ENCODE assay signal across 8 mouse cellular contexts in the genomic region with DNA sequence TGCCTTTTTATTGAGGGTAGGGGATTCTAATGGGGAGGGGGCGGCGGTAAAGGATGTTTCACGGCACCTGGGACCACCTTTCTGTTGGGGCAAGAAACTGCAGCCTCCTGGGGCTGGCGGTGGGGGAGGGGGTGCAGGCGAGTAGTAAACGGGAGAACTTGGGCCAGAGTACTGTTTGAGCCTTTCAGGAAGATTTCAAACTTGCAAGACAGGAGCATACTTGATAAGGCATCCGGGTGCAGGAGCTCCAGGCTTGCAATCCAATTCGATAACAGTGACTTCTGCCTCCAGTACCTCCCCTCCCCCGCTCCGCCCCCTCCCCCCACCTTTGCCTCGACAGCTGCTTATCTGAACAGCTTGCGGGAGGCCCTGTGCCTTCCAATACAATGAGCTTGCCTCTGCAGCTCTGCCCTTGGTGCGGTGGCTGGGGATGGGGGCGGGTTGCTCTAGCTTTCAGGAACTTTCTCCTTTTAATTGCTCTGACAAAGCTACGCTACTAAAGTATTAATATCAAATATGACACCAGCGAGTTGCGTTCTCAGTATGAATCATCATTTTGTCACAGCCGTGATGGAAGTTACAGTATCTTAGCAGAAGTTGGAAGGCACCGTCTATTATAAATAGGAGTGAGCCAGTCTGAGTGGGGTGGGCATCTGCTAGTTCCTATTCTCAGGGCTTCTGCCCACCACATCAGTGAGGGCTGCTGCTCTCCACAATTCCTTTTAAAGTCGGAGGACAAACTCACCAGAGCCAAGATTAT. TPM values are rescaled to one million over a fixed set of nuclear protein-coding genes. Genes with fewer than 3 reads are reported as not detected.
DNase-seq lines count a peak whose midpoint lies in the region; ATAC-seq and TF ChIP-seq lines count a peak whose summit lies in the region.

No protein-coding gene starts in this region.

- 0 out of 2 replicates have a peak, but pooled peaks have one; percentile 22 for ATAC-seq in embryonic facial prominence, embryonic 12.5 days (ENCODE audit: insufficient number of reproducible peaks, insufficient read depth, low FRiP score, low TSS enrichment)
- peak; percentile 5; the same call in 1 of the 2 replicates for ATAC-seq in heart, embryonic 14.5 days (ENCODE audit: insufficient number of reproducible peaks, insufficient read depth, low FRiP score, low read depth)
- peak; percentile 79 for ATAC-seq in liver, embryonic 15.5 days (ENCODE audit: insufficient read depth)
- ATAC-seq in neural tube, embryonic 13.5 days (ENCODE audit: low read depth), result no peak

- H3K4me1 ChIP-seq in embryonic facial prominence, embryonic 12.5 days, result peaks cover 59% of the 10 kb centered on the region
- peaks cover 30 to 36% of the 10 kb centered on the region in 2 experiments for H3K4me1 ChIP-seq in heart, embryonic 14.5 days (ENCODE audit: control insufficient read depth in 2 of 2, insufficient read depth in 2 of 2, low read length in 2 of 2)
- H3K4me1 ChIP-seq in liver, embryonic 15.5 days (replicated peaks), result peaks cover 72% of the 10 kb centered on the region
- H3K4me1 ChIP-seq in neural tube, embryonic 13.5 days (replicated peaks), result peaks cover 53% of the 10 kb centered on the region
- peaks cover 31% of the 10 kb centered on the region for H3K4me1 ChIP-seq in thymus, adult 2 months (replicated peaks; ENCODE audit: control insufficient read depth, insufficient read depth, low read length)

- H3K9me3 ChIP-seq in embryonic facial prominence, embryonic 12.5 days, result no peaks in the 10 kb centered on the region
- H3K9me3 ChIP-seq in heart, embryonic 14.5 days (ENCODE audit: control insufficient read depth, low read length), result no peaks in the 10 kb centered on the region
- no peaks in the 10 kb centered on the region for H3K9me3 ChIP-seq in liver, embryonic 15.5 days (replicated peaks)
- H3K9me3 ChIP-seq in neural tube, embryonic 13.5 days, result no peaks in the 10 kb centered on the region

- H3K36me3 ChIP-seq in embryonic facial prominence, embryonic 12.5 days, result no peaks in the 10 kb centered on the region
- no peaks in the 10 kb centered on the region; the same call in 1 of the 2 replicates for H3K36me3 ChIP-seq in heart, embryonic 14.5 days (ENCODE audit: control insufficient read depth, insufficient read depth, low read length)
- no peaks in the 10 kb centered on the region for H3K36me3 ChIP-seq in liver, embryonic 15.5 days (replicated peaks)
- no peaks in the 10 kb centered on the region for H3K36me3 ChIP-seq in neural tube, embryonic 13.5 days
- no peaks in the 10 kb centered on the region for H3K36me3 ChIP-seq in thymus, adult 2 months (ENCODE audit: control insufficient read depth, insufficient read depth, low read length)

- H3K4me3 ChIP-seq in embryonic facial prominence, embryonic 12.5 days, result peak overlapping the region; percentile 60
- peak overlapping the region; percentile 77 to 90 for H3K4me3 ChIP-seq in heart, embryonic 14.5 days (ENCODE audit: control insufficient read depth in 1 of 2, insufficient read depth in 1 of 2, low read depth in 1 of 2, low read length in 2 of 2)
- peak overlapping the region; percentile 76 for H3K4me3 ChIP-seq in liver, embryonic 15.5 days (replicated peaks)
- peak overlapping the region; percentile 69 for H3K4me3 ChIP-seq in neural tube, embryonic 13.5 days
- peak overlapping the region; percentile 48 for H3K4me3 ChIP-seq in thymus, adult 2 months (ENCODE audit: control insufficient read depth, insufficient read depth, low read length)

- TF ChIP-seq POLR2A in thymus, adult 2 months (IDR thresholded peaks at IDR 0.05; ENCODE audit: control insufficient read depth, extremely low read depth, insufficient read depth, low read length, poor library complexity), result no peak

- WGBS in embryonic facial prominence, embryonic 12.5 days, result 2% methylated on average over 20 of the region's 20 CpGs
- under 1% methylated on average over 18 of the region's 20 CpGs for WGBS in heart, embryonic 14.5 days
- WGBS in liver, embryonic 15.5 days (ENCODE audit: insufficient replicate concordance), result under 1% methylated on average over 20 of the region's 20 CpGs
- 1% methylated on average over 20 of the region's 20 CpGs for WGBS in neural tube, embryonic 13.5 days
- WGBS in thymus, adult 2 months, result 1% methylated on average over 20 of the region's 20 CpGs

- peak overlapping the region; percentile 71 for H3K27ac ChIP-seq in embryonic facial prominence, embryonic 12.5 days
- peak overlapping the region; percentile 90 to 97 for H3K27ac ChIP-seq in heart, embryonic 14.5 days (replicated peaks in 1 of 2; ENCODE audit: control insufficient read depth in 1 of 2, insufficient read depth in 1 of 2, low read depth in 2 of 2, low read length in 2 of 2)
- peak overlapping the region; percentile 93 for H3K27ac ChIP-seq in liver, embryonic 15.5 days (replicated peaks)
- peak overlapping the region; percentile 89 for H3K27ac ChIP-seq in neural tube, embryonic 13.5 days (replicated peaks)
- no peak overlapping the region for H3K27ac ChIP-seq in thymus, adult 2 months (ENCODE audit: control insufficient read depth, insufficient read depth, low read length)

- peak; percentile 25 for DNase-seq in urinary bladder, adult 2 months (ENCODE audit: low spot score)
- DNase-seq in urinary bladder, postnatal 4 days (ENCODE audit: low spot score in 2 of 2), result no peak
- DNase-seq in kidney, postnatal 4 days, result peak; percentile 55 to 68
- DNase-seq in thymus, adult 2 months, result peak; percentile 41

- peaks cover 2% of the 10 kb centered on the region; the same call in 1 of the 2 replicates for H3K27me3 ChIP-seq in embryonic facial prominence, embryonic 12.5 days
- no peaks in the 10 kb centered on the region for H3K27me3 ChIP-seq in heart, embryonic 14.5 days (ENCODE audit: control insufficient read depth, insufficient read depth, low read length)
- no peaks in the 10 kb centered on the region for H3K27me3 ChIP-seq in liver, embryonic 15.5 days
- peaks cover 31% of the 10 kb centered on the region for H3K27me3 ChIP-seq in neural tube, embryonic 13.5 days
- no peaks in the 10 kb centered on the region for H3K27me3 ChIP-seq in thymus, adult 2 months (ENCODE audit: control insufficient read depth, insufficient read depth, low read length)

- TF ChIP-seq CTCF in thymus, adult 2 months (IDR thresholded peaks at IDR 0.05; ENCODE audit: borderline replicate concordance, control insufficient read depth, extremely low read depth, insufficient read depth, low read length, poor library complexity), result no peak

- peak overlapping the region; percentile 69 for H3K9ac ChIP-seq in embryonic facial prominence, embryonic 12.5 days
- peak overlapping the region; percentile 96 for H3K9ac ChIP-seq in heart, embryonic 14.5 days (ENCODE audit: low read length)
- peak overlapping the region; percentile 87 for H3K9ac ChIP-seq in liver, embryonic 15.5 days
- H3K9ac ChIP-seq in neural tube, embryonic 13.5 days, result peak overlapping the region; percentile 81

- H3K4me2 ChIP-seq in embryonic facial prominence, embryonic 12.5 days (replicated peaks), result peak overlapping the region; percentile 97
- peak overlapping the region; percentile 90 for H3K4me2 ChIP-seq in heart, embryonic 14.5 days (ENCODE audit: low read length)
- peak overlapping the region; percentile 98 for H3K4me2 ChIP-seq in liver, embryonic 15.5 days
- peak overlapping the region; percentile 86 for H3K4me2 ChIP-seq in neural tube, embryonic 13.5 days

RNA-seq across cellular contexts. Expression of gene Gadd45g, which starts 2.2 kb away (rescaled TPM):
- 68.6 and 122 TPM in 2 replicates for polyA plus RNA-seq in urinary bladder, adult 2 months (2012; rRNA removed)
- 60.3 TPM in 2 replicates for polyA plus RNA-seq in embryonic facial prominence, embryonic 12.5 days (2016; fragmentation: Nextera tagmentation; extraction: Ambion mirVana)
- polyA plus RNA-seq in heart, embryonic 14.5 days (2014; fragmentation: Nextera tagmentation; extraction: Ambion mirVana), result 41.4 and 41.6 TPM in 2 replicates
- 13.3 and 14.0 TPM in 2 replicates for polyA plus RNA-seq in liver, embryonic 15.5 days (2015; fragmentation: Nextera tagmentation; extraction: Ambion mirVana)
- polyA plus RNA-seq in neural tube, embryonic 13.5 days (2015; fragmentation: Nextera tagmentation; extraction: Ambion mirVana), result 96.7 and 118 TPM in 2 replicates
- 15.0 and 16.2 TPM in 2 replicates for polyA plus RNA-seq in thymus, adult 2 months (2012; rRNA removed)

RNA-seq across cellular contexts. Expression of gene Sema4d, which starts 55.1 kb away (rescaled TPM):
- 6.1 and 8.1 TPM in 2 replicates for polyA plus RNA-seq in urinary bladder, adult 2 months (2012; rRNA removed)
- polyA plus RNA-seq in embryonic facial prominence, embryonic 12.5 days (2016; fragmentation: Nextera tagmentation; extraction: Ambion mirVana), result 6.8 and 7.1 TPM in 2 replicates
- polyA plus RNA-seq in heart, embryonic 14.5 days (2014; fragmentation: Nextera tagmentation; extraction: Ambion mirVana), result 17.4 and 21.1 TPM in 2 replicates
- polyA plus RNA-seq in liver, embryonic 15.5 days (2015; fragmentation: Nextera tagmentation; extraction: Ambion mirVana), result 3.8 and 4.6 TPM in 2 replicates
- 14.3 TPM in 2 replicates for polyA plus RNA-seq in neural tube, embryonic 13.5 days (2015; fragmentation: Nextera tagmentation; extraction: Ambion mirVana)
- 156 and 182 TPM in 2 replicates for polyA plus RNA-seq in thymus, adult 2 months (2012; rRNA removed)

Comparison
In these comparisons a context has a peak if more than half of its experiments do, and no peak if none do; other contexts are left out.
1. DNase-seq: peak in urinary bladder, adult 2 months (single experiment), kidney, postnatal 4 days (2 of 2) and thymus, adult 2 months (single experiment); none in urinary bladder, postnatal 4 days (0 of 2).
2. Peak in every context shown above with its lines, with median percentiles within 50 percentile points of each other: H3K4me2 ChIP-seq, H3K4me3 ChIP-seq and H3K9ac ChIP-seq.